Mouse (Mus musculus): ENCODE results near the gene Ros1. TPM values are rescaled to one million over a fixed set of nuclear protein-coding genes. Genes with fewer than 3 reads are reported as not detected.

The Ros1 gene
- polyA plus RNA-seq, 1 experiment from 2014 or later = 0.03 TPM

- peaks cover 6% of the 10 kb centered on the region for H3K4me1 ChIP-seq (replicated peaks)
- no peak; the same call in 1 of the 2 replicates for ATAC-seq (ENCODE audit: insufficient number of reproducible peaks, low FRiP score)
- WGBS = 24% methylated on average over 7 of the region's 7 CpGs
These were observed 21.9 kb upstream of the Ros1 start for GRCm38 (mm10) chr10:52216797-52217563.

DNA sequence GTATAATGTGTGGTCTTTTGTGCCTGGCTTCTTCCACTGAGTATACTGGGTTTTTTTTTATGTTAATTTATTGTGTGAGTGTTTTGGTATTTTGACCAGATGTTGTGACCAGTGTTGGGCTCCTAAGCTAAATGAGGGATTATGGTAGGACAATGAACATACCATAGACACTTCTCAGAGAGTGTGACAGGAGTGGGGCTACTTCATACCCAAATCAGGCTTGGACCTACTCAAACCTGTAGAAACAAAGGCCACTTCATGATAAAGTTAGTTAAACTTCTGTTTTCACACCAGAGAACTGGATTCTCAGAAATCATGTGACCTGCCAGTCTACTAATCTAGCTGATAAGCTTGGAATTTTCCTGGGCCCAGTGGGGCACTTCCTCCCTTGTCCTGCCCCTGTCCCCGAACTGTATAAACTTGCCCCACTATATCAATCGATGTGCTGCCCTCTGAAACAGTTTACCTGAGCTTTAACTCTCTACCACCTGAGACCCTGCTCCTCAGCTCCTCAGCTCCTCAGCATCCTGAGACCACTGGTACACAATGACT, 20.3 kb upstream of the Ros1 start:
- H3K36me3 ChIP-seq = no peaks in the 10 kb centered on the region

More at GRCm38 (mm10) chr10:52216797-52217563, 21.9 kb upstream of the Ros1 start:
- no peak overlapping the region for H3K27ac ChIP-seq (ENCODE audit: poor library complexity, severe bottlenecking)
- H3K27me3 ChIP-seq (replicated peaks) = no peaks in the 10 kb centered on the region
- no peaks in the 10 kb centered on the region for H3K36me3 ChIP-seq
- H3K4me3 ChIP-seq = no peak overlapping the region
- H3K4me2 ChIP-seq = no peak overlapping the region
- H3K9me3 ChIP-seq (replicated peaks) = no peaks in the 10 kb centered on the region
- no peak overlapping the region for H3K9ac ChIP-seq

GRCm38 (mm10) chr10:52204006-52204405, 9.0 kb upstream of the Ros1 start:
- Histone ChIP-seq H3K4me2 (no peak overlapping the region), H3K36me3 (no peaks in the 10 kb centered on the region), H3K4me3 (no peak overlapping the region), H3K4me1 (replicated peaks) (no peaks in the 10 kb centered on the region), H3K9me3 (replicated peaks) (no peaks in the 10 kb centered on the region), H3K27me3 (replicated peaks) (no peaks in the 10 kb centered on the region), H3K9ac (no peak overlapping the region), H3K27ac (ENCODE audit: poor library complexity, severe bottlenecking) (no peak overlapping the region)
- no peak for ATAC-seq (ENCODE audit: insufficient number of reproducible peaks, low FRiP score)
- WGBS = 64% methylated on average over 2 of the region's 2 CpGs

More for the DNA sequence above, 20.3 kb upstream of the Ros1 start:
- no peak overlapping the region for H3K9ac ChIP-seq
- no peaks in the 10 kb centered on the region for H3K9me3 ChIP-seq (replicated peaks)
- H3K4me2 ChIP-seq = no peak overlapping the region
- H3K4me1 ChIP-seq (replicated peaks) = peaks cover 6% of the 10 kb centered on the region
- H3K27me3 ChIP-seq (replicated peaks) = no peaks in the 10 kb centered on the region
- ATAC-seq (ENCODE audit: insufficient number of reproducible peaks, low FRiP score) = no peak
- no peak overlapping the region for H3K4me3 ChIP-seq
- H3K27ac ChIP-seq (ENCODE audit: poor library complexity, severe bottlenecking) = no peak overlapping the region
- 21% methylated on average over 2 of the region's 2 CpGs for WGBS

GRCm38 (mm10) chr10:52185900-52186299, 9.1 kb downstream of the Ros1 start:
- Histone ChIP-seq H3K36me3 (no peaks in the 10 kb centered on the region), H3K4me2 (no peak overlapping the region), H3K9me3 (replicated peaks) (no peaks in the 10 kb centered on the region), H3K4me1 (replicated peaks) (no peaks in the 10 kb centered on the region), H3K4me3 (no peak overlapping the region), H3K27ac (ENCODE audit: poor library complexity, severe bottlenecking) (no peak overlapping the region), H3K9ac (no peak overlapping the region), H3K27me3 (replicated peaks) (no peaks in the 10 kb centered on the region)
- 65% methylated on average over 4 of the region's 4 CpGs for WGBS
- ATAC-seq (ENCODE audit: insufficient number of reproducible peaks, low FRiP score) = no peak

DNA sequence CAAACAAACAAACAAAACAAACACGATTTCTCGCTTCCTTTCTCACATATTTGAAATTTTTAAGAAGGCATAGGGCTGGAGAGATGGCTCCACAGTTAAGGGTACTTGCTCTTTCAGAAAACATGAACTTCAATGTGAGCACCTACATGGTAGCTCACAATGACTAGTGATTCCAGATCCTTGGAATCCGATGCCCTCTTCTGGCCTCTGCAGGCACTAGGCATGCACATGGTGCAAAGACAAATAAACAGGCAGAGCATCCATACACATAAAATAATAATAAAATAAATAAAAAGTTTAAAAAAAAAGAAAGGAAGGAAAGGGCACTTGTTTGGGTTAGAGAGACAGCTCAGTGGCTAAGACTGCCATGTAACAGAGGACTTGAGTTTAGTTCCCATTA, 12.2 kb downstream of the Ros1 start:
- no peak overlapping the region for H3K4me2 ChIP-seq
- H3K27me3 ChIP-seq (replicated peaks) = no peaks in the 10 kb centered on the region
- no peaks in the 10 kb centered on the region for H3K4me1 ChIP-seq (replicated peaks)
- no peaks in the 10 kb centered on the region for H3K36me3 ChIP-seq
- no peak overlapping the region for H3K4me3 ChIP-seq
- no peak for ATAC-seq (ENCODE audit: insufficient number of reproducible peaks, low FRiP score)
- H3K9me3 ChIP-seq (replicated peaks) = no peaks in the 10 kb centered on the region
- no peak overlapping the region for H3K9ac ChIP-seq
- H3K27ac ChIP-seq (ENCODE audit: poor library complexity, severe bottlenecking) = no peak overlapping the region
- WGBS = 65% methylated on average over 3 of the region's 3 CpGs

GRCm38 (mm10) chr10:52174376-52174775, 20.7 kb downstream of the Ros1 start:
- H3K4me3 ChIP-seq = no peak overlapping the region
- H3K27ac ChIP-seq (ENCODE audit: poor library complexity, severe bottlenecking) = no peak overlapping the region
- H3K4me2 ChIP-seq = no peak overlapping the region
- no peak for ATAC-seq (ENCODE audit: insufficient number of reproducible peaks, low FRiP score)
- WGBS = 69% methylated on average over 4 of the region's 4 CpGs
- H3K4me1 ChIP-seq (replicated peaks) = no peaks in the 10 kb centered on the region
- no peaks in the 10 kb centered on the region for H3K9me3 ChIP-seq (replicated peaks)
- H3K36me3 ChIP-seq = no peaks in the 10 kb centered on the region
- no peaks in the 10 kb centered on the region for H3K27me3 ChIP-seq (replicated peaks)
- H3K9ac ChIP-seq = no peak overlapping the region

DNA sequence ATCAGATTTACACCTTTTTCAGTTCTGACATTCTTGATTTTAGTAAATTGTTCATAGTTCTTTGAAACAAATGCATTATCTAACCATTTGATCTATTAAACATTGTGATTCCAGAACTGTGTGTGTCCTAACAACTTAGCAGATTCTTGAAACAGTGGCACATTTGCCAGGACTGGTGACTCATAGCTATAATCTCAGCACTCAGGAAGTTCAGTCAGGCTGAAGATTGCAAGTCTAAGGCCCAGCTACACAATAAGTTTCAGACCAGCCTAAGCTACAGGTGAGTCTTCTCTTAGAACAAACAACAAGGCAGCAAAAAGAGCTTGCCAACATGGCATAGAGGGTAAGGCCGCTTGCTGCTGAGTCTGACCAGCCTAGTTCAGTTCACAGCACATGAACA, 24.6 kb downstream of the Ros1 start:
- no peak for ATAC-seq (ENCODE audit: insufficient number of reproducible peaks, low FRiP score)
- no peak overlapping the region for H3K27ac ChIP-seq (ENCODE audit: poor library complexity, severe bottlenecking)
- no peak overlapping the region for H3K4me3 ChIP-seq
- H3K4me1 ChIP-seq (replicated peaks) = no peaks in the 10 kb centered on the region
- H3K9me3 ChIP-seq (replicated peaks) = no peaks in the 10 kb centered on the region
- H3K27me3 ChIP-seq (replicated peaks) = no peaks in the 10 kb centered on the region
- H3K4me2 ChIP-seq = no peak overlapping the region
- 90% methylated on average over 1 of the region's 1 CpGs for WGBS
- H3K36me3 ChIP-seq = no peaks in the 10 kb centered on the region
- no peak overlapping the region for H3K9ac ChIP-seq

GRCm38 (mm10) chr10:52169841-52170240, 25.2 kb downstream of the Ros1 start:
- Histone ChIP-seq H3K36me3 (no peaks in the 10 kb centered on the region), H3K4me2 (no peak overlapping the region), H3K4me1 (replicated peaks) (no peaks in the 10 kb centered on the region), H3K27ac (ENCODE audit: poor library complexity, severe bottlenecking) (no peak overlapping the region), H3K27me3 (replicated peaks) (no peaks in the 10 kb centered on the region), H3K4me3 (no peak overlapping the region), H3K9me3 (replicated peaks) (no peaks in the 10 kb centered on the region), H3K9ac (no peak overlapping the region)
- WGBS = 78% methylated on average over 5 of the region's 5 CpGs
- ATAC-seq (ENCODE audit: insufficient number of reproducible peaks, low FRiP score) = no peak

DNA sequence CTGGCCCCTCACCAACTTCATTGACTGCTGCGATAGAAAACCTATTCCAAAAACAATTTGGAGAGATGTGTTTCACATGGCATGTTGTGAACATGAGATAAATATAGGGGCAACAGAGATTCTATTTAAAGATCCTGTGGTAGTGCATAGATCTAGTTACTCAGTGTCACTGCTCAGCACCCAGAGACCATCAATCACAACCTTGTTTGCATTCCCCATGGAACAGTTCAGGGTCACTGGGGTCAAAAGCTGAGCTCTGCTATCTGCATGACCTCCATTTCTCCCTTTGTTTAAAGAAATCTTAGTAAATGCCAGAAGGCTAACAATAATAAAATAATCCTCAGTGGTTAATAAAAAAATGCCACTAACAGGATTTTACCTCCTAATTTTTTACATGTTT, 29.7 kb downstream of the Ros1 start:
- Histone ChIP-seq H3K4me2 (no peak overlapping the region), H3K4me3 (no peak overlapping the region), H3K9ac (no peak overlapping the region), H3K27me3 (replicated peaks) (no peaks in the 10 kb centered on the region), H3K4me1 (replicated peaks) (no peaks in the 10 kb centered on the region), H3K27ac (ENCODE audit: poor library complexity, severe bottlenecking) (no peak overlapping the region), H3K36me3 (no peaks in the 10 kb centered on the region), H3K9me3 (replicated peaks) (no peaks in the 10 kb centered on the region)
- no peak for ATAC-seq (ENCODE audit: insufficient number of reproducible peaks, low FRiP score)
- 37% methylated on average over 1 of the region's 1 CpGs for WGBS

DNA sequence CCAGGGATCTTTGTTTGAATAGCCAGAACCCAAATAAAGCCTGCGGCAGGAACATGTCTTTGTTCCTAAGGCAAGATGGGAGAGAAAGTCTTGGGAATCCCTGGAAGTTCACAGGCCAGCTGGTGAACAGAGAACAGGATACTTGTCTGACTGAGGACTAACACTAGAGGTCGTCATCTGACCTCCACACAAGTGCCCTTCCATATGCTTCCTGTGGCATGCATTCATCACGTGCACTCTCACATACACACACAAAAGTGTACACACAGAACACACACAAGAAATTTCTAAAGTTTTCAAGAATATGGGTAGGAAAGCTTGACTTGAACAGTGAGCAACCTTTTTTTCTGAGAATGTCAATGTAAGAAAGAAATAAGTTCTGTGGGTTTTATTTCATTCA, 34.4 kb downstream of the Ros1 start:
- no peak for ATAC-seq (ENCODE audit: insufficient number of reproducible peaks, low FRiP score)
- Histone ChIP-seq H3K4me3 (no peak overlapping the region), H3K27ac (ENCODE audit: poor library complexity, severe bottlenecking) (no peak overlapping the region), H3K4me1 (replicated peaks) (no peaks in the 10 kb centered on the region), H3K4me2 (no peak overlapping the region), H3K27me3 (replicated peaks) (no peaks in the 10 kb centered on the region), H3K9me3 (replicated peaks) (no peaks in the 10 kb centered on the region), H3K9ac (no peak overlapping the region), H3K36me3 (no peaks in the 10 kb centered on the region)
- 51% methylated on average over 3 of the region's 3 CpGs for WGBS

GRCm38 (mm10) chr10:52159704-52160103, 35.3 kb downstream of the Ros1 start:
- ATAC-seq (ENCODE audit: insufficient number of reproducible peaks, low FRiP score) = no peak
- Histone ChIP-seq H3K36me3 (no peaks in the 10 kb centered on the region), H3K9me3 (replicated peaks) (no peaks in the 10 kb centered on the region), H3K9ac (no peak overlapping the region), H3K4me3 (no peak overlapping the region), H3K27me3 (replicated peaks) (no peaks in the 10 kb centered on the region), H3K4me1 (replicated peaks) (no peaks in the 10 kb centered on the region), H3K4me2 (no peak overlapping the region), H3K27ac (ENCODE audit: poor library complexity, severe bottlenecking) (no peak overlapping the region)
- WGBS = 85% methylated on average over 3 of the region's 3 CpGs

All from heart, embryonic 12.5 days (tissue).